ENCODE assay signal across 11 mouse cellular contexts in genomic region chr12:16799928-16800258, GRCm38 (mm10). TPM values are rescaled to one million over a fixed set of nuclear protein-coding genes. Genes with fewer than 3 reads are reported as not detected.
DNase-seq lines count a peak whose midpoint lies in the region; ATAC-seq and TF ChIP-seq lines count a peak whose summit lies in the region.
"Had no signal": no experiment of that assay in that cellular context is flagged by ENCODE, and none has a peak within 500 bp of the region (broad histone marks: within the 10 kb centered on the region; RNA-seq: fewer than 3 reads in every experiment).

No protein-coding gene starts in this region.

- H3K4me1 ChIP-seq in kidney, embryonic 15.5 days: peaks cover 49% of the 10 kb centered on the region
- H3K4me1 ChIP-seq in kidney, adult 2 months (ENCODE audit: control insufficient read depth, insufficient read depth, low read length): no peaks in the 10 kb centered on the region
- H3K4me1 ChIP-seq in forebrain, embryonic 12.5 days: peaks cover 39% of the 10 kb centered on the region
- peaks cover 26% of the 10 kb centered on the region for H3K4me1 ChIP-seq in limb, embryonic 13.5 days
- peaks cover 10% of the 10 kb centered on the region for H3K4me1 ChIP-seq in olfactory bulb, adult 2 months (ENCODE audit: control insufficient read depth, insufficient read depth, low read length)

- 12% methylated on average over 6 of the region's 6 CpGs for WGBS in kidney, embryonic 15.5 days
- 29% methylated on average over 4 of the region's 6 CpGs for WGBS in kidney, adult 2 months
- WGBS in forebrain, embryonic 12.5 days: 16% methylated on average over 6 of the region's 6 CpGs
- WGBS in limb, embryonic 13.5 days: 0% methylated on average over 5 of the region's 6 CpGs
- 31% methylated on average over 6 of the region's 6 CpGs for WGBS in olfactory bulb, adult 2 months

- peak overlapping the region; percentile 58 for H3K4me3 ChIP-seq in kidney, embryonic 15.5 days (replicated peaks)
- no peak overlapping the region for H3K4me3 ChIP-seq in kidney, adult 2 months (ENCODE audit: insufficient read depth, low read depth, low read length)
- peak overlapping the region; percentile 61 for H3K4me3 ChIP-seq in forebrain, embryonic 12.5 days (replicated peaks)
- H3K4me3 ChIP-seq in limb, embryonic 13.5 days: peak overlapping the region; percentile 56
- peak overlapping the region; percentile 52; the same call in 1 of the 2 replicates for H3K4me3 ChIP-seq in olfactory bulb, adult 2 months (ENCODE audit: insufficient read depth, low read depth, low read length)

- peaks cover 17% of the 10 kb centered on the region; the same call in 1 of the 2 replicates for H3K27me3 ChIP-seq in kidney, embryonic 15.5 days
- peaks cover 3% of the 10 kb centered on the region; the same call in 1 of the 2 replicates for H3K27me3 ChIP-seq in kidney, adult 2 months (replicated peaks; ENCODE audit: control insufficient read depth, insufficient read depth, low read length)
- peaks cover 34% of the 10 kb centered on the region for H3K27me3 ChIP-seq in forebrain, embryonic 12.5 days
- peaks cover 23% of the 10 kb centered on the region for H3K27me3 ChIP-seq in limb, embryonic 13.5 days

- no peaks in the 10 kb centered on the region for H3K36me3 ChIP-seq in kidney, embryonic 15.5 days
- no peaks in the 10 kb centered on the region for H3K36me3 ChIP-seq in kidney, adult 2 months (ENCODE audit: control insufficient read depth, insufficient read depth, low read length)
- no peaks in the 10 kb centered on the region for H3K36me3 ChIP-seq in forebrain, embryonic 12.5 days (replicated peaks)
- no peaks in the 10 kb centered on the region for H3K36me3 ChIP-seq in limb, embryonic 13.5 days
- H3K36me3 ChIP-seq: G1E had no signal

- no peak for ATAC-seq in kidney, embryonic 15.5 days (replicated peaks; ENCODE audit: low FRiP score)
- ATAC-seq in forebrain, embryonic 12.5 days (ENCODE audit: low FRiP score): no peak
- ATAC-seq in limb, embryonic 13.5 days (ENCODE audit: low FRiP score, low read depth): peak; percentile 16; the same call in 1 of the 2 replicates

- peak overlapping the region; percentile 98 for H3K4me2 ChIP-seq in kidney, embryonic 15.5 days
- H3K4me2 ChIP-seq in forebrain, embryonic 12.5 days: peak overlapping the region; percentile 95
- H3K4me2 ChIP-seq in limb, embryonic 13.5 days (replicated peaks): peak overlapping the region; percentile 97

- H3K27ac ChIP-seq in kidney, embryonic 15.5 days: no peak overlapping the region
- no peak overlapping the region for H3K27ac ChIP-seq in kidney, adult 2 months (ENCODE audit: insufficient read depth, low read depth, low read length)
- no peak overlapping the region for H3K27ac ChIP-seq in forebrain, embryonic 12.5 days
- H3K27ac ChIP-seq in limb, embryonic 13.5 days: no peak overlapping the region
- H3K27ac ChIP-seq in olfactory bulb, adult 2 months (ENCODE audit: insufficient read depth, low read depth, low read length): no peak overlapping the region

- no peak for TF ChIP-seq POLR2A in kidney, adult 2 months (IDR thresholded peaks at IDR 0.05; ENCODE audit: low read depth, low read length)
- TF ChIP-seq POLR2A in olfactory bulb, adult 2 months (IDR thresholded peaks at IDR 0.05; ENCODE audit: insufficient read depth, low read depth, low read length): no peak

- DNase-seq in kidney, adult 2 months: no peak
- no peak for DNase-seq in cerebellum, adult 9-10 months
- no peak for DNase-seq in cerebellum, postnatal 4 days (ENCODE audit: low spot score in 2 of 2)
- DNase-seq in frontal cortex, postnatal 10 days (ENCODE audit: low spot score in 2 of 2): no peak
- DNase-seq: gastrocnemius, postnatal 14 days; layer of hippocampus, postnatal 36 days had no signal

- no peaks in the 10 kb centered on the region for H3K9me3 ChIP-seq in kidney, embryonic 15.5 days (replicated peaks)
- H3K9me3 ChIP-seq in forebrain, embryonic 12.5 days: no peaks in the 10 kb centered on the region
- H3K9me3 ChIP-seq in limb, embryonic 13.5 days: no peaks in the 10 kb centered on the region
- H3K9me3 ChIP-seq: G1E had no signal

- peak overlapping the region; percentile 52 for H3K9ac ChIP-seq in kidney, embryonic 15.5 days
- peak overlapping the region; percentile 72 for H3K9ac ChIP-seq in forebrain, embryonic 12.5 days
- H3K9ac ChIP-seq in limb, embryonic 13.5 days: peak overlapping the region; percentile 68; the same call in 1 of the 2 replicates

- TF ChIP-seq CTCF in kidney, adult 2 months (conservative IDR thresholded peaks at IDR 0.05; ENCODE audit: insufficient read depth, insufficient read length, low read depth, low read length): no peak
- no peak for TF ChIP-seq CTCF in olfactory bulb, adult 2 months (IDR thresholded peaks at IDR 0.05; ENCODE audit: insufficient read depth, low read depth, low read length)

RNA-seq across cellular contexts. Expression of gene Greb1, which starts 0.8 kb away (rescaled TPM):
- 4.3 and 6.1 TPM in 2 replicates for polyA plus RNA-seq in kidney, embryonic 15.5 days (2015; fragmentation: Nextera tagmentation; extraction: Ambion mirVana)
- 0.59 and 0.94 TPM in 2 replicates for polyA plus RNA-seq in kidney, adult 2 months (2012; rRNA removed)
- 2.4 and 2.5 TPM in 2 replicates for polyA plus RNA-seq in forebrain, embryonic 12.5 days (2016; fragmentation: Nextera tagmentation; extraction: Ambion mirVana)
- polyA plus RNA-seq in limb, embryonic 13.5 days (2015; fragmentation: Nextera tagmentation; extraction: Ambion mirVana): 2.6 and 2.8 TPM in 2 replicates
- polyA plus RNA-seq in olfactory bulb, adult 2 months (2012; ENCODE audit: insufficient read depth, insufficient read length, low replicate concordance, missing spikeins): not detected in 2 replicates
- polyA plus RNA-seq: G1E had no signal

RNA-seq across cellular contexts. Expression of gene E2f6, which starts 10.9 kb away (rescaled TPM):
- polyA plus RNA-seq in kidney, embryonic 15.5 days (2015; fragmentation: Nextera tagmentation; extraction: Ambion mirVana): 44.5 and 46.5 TPM in 2 replicates
- 14.7 and 15.5 TPM in 2 replicates for polyA plus RNA-seq in kidney, adult 2 months (2012; rRNA removed)
- polyA plus RNA-seq in forebrain, embryonic 12.5 days (2016; fragmentation: Nextera tagmentation; extraction: Ambion mirVana): 75.0 and 77.4 TPM in 2 replicates
- polyA plus RNA-seq in limb, embryonic 13.5 days (2015; fragmentation: Nextera tagmentation; extraction: Ambion mirVana): 58.3 and 59.8 TPM in 2 replicates
- not detected in 2 replicates for polyA plus RNA-seq in olfactory bulb, adult 2 months (2012; ENCODE audit: insufficient read depth, insufficient read length, low replicate concordance, missing spikeins)

Comparison
In these comparisons a context has a peak if more than half of its experiments do, and no peak if none do; other contexts are left out.
1. RNA of gene E2f6, which starts 10.9 kb away (polyA plus RNA-seq): 75.0 to 77.4 TPM in forebrain, embryonic 12.5 days, 58.3 to 59.8 TPM in limb, embryonic 13.5 days, 44.5 to 46.5 TPM in kidney, embryonic 15.5 days and 14.7 to 15.5 TPM in kidney, adult 2 months; not detected in olfactory bulb, adult 2 months; every median in the first group is over 10 times any median in the second.
2. Peak in every context shown above with its lines, with median percentiles within 50 percentile points of each other: H3K4me2 ChIP-seq and H3K9ac ChIP-seq.